Mouse (Mus musculus): ENCODE results near the gene Adamts13.

The Adamts13 gene

DNA sequence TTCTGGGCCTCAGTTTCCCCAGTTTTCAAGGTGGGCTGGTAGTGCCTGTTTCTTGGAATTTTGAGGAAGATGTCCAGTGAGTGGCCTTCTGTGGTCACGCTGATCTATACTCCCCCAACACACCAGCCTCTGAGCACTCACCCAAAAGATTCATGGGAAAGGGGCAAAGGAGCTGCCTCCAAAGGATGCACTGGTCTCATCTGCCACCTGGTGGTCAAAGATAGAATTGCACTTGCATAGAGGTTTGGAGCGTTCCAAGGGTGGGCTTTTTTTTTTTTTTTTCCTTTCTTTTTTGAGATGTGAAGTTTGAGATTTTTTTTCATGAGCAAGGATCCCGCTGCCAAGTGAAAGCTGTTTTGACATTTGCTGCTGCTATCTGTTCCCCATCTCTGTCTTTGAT is 65.4 kb downstream of the Adamts13 start:
- peak; percentile 91 for DNase-seq

GRCm38 (mm10) chr2:27039286-27039685 is 66.1 kb downstream of the Adamts13 start:
- DNase-seq = no peak

- no peak for DNase-seq
These were observed 69.1 kb downstream of the Adamts13 start for GRCm38 (mm10) chr2:27042131-27042844.

DNA sequence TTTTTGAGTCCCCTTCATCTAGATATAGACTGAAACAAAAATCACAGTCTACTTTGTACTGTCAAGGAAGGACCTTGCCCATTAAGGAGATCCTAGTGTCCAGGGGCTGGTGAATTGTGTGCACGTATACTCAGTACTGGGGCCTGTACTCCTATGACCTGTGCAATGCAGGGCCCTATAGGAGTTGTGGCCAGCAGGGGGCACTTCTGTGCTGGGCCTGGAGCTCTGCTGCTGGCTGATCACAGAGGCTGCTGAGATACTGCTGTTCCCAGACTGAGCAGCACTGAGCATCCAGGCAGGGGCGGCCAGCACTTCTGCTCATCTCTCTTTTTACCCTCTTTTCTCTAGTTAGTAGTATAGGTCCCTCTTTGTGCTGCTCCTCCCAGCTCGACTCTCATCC is 70.2 kb downstream of the Adamts13 start:
- peak; percentile 91 for DNase-seq

DNA sequence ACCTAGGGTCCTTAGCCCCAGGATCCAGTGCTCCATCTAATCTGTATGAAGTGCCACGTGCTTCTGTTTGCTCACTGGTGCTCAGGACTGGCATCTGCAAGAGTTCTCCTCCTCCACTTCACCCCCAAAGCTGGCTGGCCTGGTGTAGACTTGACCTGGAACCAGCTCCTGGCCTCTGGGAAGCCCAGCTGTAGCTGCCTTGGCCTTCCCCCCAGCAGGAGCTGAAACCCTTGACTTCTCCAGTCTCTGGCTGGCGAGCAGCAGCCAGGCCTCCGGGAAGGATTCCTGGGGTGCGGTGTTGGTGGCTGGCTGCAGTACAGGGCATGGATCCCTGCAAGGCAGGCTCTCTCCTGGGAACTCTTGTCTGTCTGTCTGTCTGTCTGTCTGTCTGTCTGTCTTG is 71.0 kb downstream of the Adamts13 start:
- DNase-seq = peak; percentile 47

DNA sequence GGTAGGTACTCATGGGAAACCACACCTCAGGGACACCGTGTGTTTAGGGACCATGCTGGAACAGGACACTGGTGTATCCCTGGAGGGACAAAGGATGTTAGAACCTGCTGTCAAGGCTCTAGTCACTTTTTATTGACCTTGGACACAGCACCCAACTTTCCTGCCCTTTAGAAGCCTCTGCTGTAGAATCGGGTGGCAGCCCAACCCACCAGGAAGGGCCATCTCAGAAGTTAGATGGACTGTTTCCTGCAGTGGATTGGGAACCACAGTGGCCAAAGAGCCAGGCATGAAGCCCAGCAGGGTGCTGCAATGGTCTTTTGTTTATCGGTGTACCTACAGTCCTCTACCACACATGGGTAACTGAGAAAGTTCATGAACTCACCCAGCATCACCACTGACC is 71.4 kb downstream of the Adamts13 start:
- peak; percentile 35 for DNase-seq

GRCm38 (mm10) chr2:27045979-27046770 is 73.0 kb downstream of the Adamts13 start:
- peak; percentile 80 for DNase-seq

DNA sequence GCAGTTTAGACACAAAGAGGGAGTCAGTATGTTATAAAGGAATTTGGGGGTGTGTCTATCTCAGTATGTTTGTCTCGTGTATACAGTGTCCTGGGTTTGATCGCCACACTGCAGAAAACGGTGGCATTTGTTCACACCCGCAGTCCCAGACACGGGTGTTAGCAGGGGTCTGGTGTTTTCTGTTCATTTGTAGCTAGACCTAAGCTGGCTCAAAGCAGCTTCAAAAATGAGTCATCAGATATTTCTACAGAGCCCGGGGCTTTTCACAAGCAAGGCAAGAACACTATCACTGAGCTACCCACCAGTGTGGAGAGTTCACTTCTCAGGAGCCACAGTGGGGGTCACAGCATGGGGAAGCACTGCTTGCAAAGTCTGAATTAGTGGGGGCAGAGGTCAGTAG is 76.2 kb downstream of the Adamts13 start:
- DNase-seq = no peak

DNA sequence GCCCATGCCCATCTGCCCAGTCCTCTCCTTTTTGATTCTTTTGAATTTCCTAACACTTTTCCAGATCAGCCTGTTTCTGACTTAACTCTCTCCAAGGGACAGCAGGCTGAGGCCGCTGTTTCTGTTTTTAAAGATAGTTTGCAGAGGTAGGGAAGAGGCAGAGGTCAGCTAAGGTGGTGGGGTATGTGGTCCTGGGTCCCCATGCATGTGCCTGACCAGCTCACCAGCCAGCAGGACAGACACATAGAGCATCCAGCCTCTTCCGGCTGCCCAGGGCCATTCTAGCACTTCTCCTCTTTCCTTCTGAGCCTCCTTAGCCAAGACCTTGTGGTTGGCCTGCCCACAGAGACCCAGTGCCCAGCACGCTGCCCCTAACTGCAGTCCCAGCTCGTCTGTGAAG is 85.0 kb downstream of the Adamts13 start:
- no peak for DNase-seq

DNA sequence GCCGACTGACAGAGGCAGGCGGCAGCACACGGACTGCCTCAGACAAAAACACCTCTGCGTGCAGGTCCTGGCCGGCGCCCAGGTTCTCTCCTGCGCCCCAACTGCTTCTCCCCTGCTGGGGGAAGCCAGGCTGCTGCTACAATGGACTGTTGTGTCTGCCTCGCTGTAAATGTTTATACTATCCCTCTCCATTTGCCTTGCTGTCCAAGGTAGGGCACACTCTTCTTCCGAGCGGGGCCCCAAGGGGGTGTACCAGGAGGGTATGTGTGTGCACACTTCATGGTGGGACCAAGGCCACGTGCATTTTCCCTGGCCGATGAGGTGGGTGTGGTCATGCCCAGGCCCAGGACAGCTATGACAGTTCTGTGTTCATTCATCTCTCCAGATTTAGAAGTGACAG is 85.5 kb downstream of the Adamts13 start:
- no peak for DNase-seq

GRCm38 (mm10) chr2:27059187-27059586 is 86.0 kb downstream of the Adamts13 start:
- peak; percentile 44 for DNase-seq
